Mouse (Mus musculus): ENCODE measurements at regions not wholly inside any gene's neighbourhood (a gene's known extent, or its start where the extent isn't known, plus 50 kb on each side); places are given as distances from the start of the nearest gene placed in this dataset.

GRCm38 (mm10) chr16:85637079-85637478, 83.9 kb upstream of the Cyyr1 start:
- no peaks in the 10 kb centered on the region for H3K27me3 ChIP-seq (replicated peaks)
- no peak for TF ChIP-seq UBTF (IDR thresholded peaks at IDR 0.05; ENCODE audit: low read depth, low read length)
- TF ChIP-seq MAX (IDR thresholded peaks at IDR 0.05; ENCODE audit: low read length), result no peak
- TF ChIP-seq MXI1 (IDR thresholded peaks at IDR 0.05; ENCODE audit: low read depth, low read length), result no peak
- TF ChIP-seq ZC3H11A (IDR thresholded peaks at IDR 0.05; ENCODE audit: low read depth, low read length), result no peak
- no peak for TF ChIP-seq ZNF384 (IDR thresholded peaks at IDR 0.05; ENCODE audit: low read depth, low read length)
- no peak for TF ChIP-seq NELFE (IDR thresholded peaks at IDR 0.05; ENCODE audit: low read depth, low read length)
- no peak for TF ChIP-seq EP300 (IDR thresholded peaks at IDR 0.05; ENCODE audit: low read length)
- TF ChIP-seq MYC (IDR thresholded peaks at IDR 0.05; ENCODE audit: low read depth, low read length), result no peak
- TF ChIP-seq NRF1 (IDR thresholded peaks at IDR 0.05; ENCODE audit: low read depth, low read length), result no peak
- no peak overlapping the region for H3K27ac ChIP-seq (ENCODE audit: insufficient read depth, low read depth)
- H3K79me2 ChIP-seq (replicated peaks; ENCODE audit: control insufficient read depth, extremely low read depth, insufficient read depth, poor library complexity, severe bottlenecking), result no peaks in the 10 kb centered on the region
- H3K4me2 ChIP-seq (ENCODE audit: insufficient read depth, low read depth, poor library complexity, severe bottlenecking), result no peak overlapping the region
- no peaks in the 10 kb centered on the region for H3K9me3 ChIP-seq (replicated peaks; ENCODE audit: low read length)
- DNase-seq (ENCODE audit: extremely low read depth), result no peak
- H3K36me3 ChIP-seq (replicated peaks in 1 of 2; ENCODE audit: control insufficient read depth in 1 of 2, insufficient read depth in 1 of 2, low read length in 1 of 2), result no peaks in the 10 kb centered on the region
- dilution Hi-C loops (cut with MboI; ENCODE audit: extremely low pct_ligation_motif_present, extremely low pct_unique_long_range_greater_than_20kb, low sequenced_read_pairs) (no loop called here), in situ Hi-C loops (cut with MboI; ENCODE audit: low pct_ligation_motif_present, low pct_unique_long_range_greater_than_20kb, low sequenced_read_pairs) (no loop called here)
- peaks cover 0 to 4% of the 10 kb centered on the region in 2 experiments; a peak in 1 of 4 replicates for H3K4me1 ChIP-seq (ENCODE audit: control insufficient read depth in 1 of 2, insufficient read depth in 2 of 2)
- H3K4me3 ChIP-seq (replicated peaks in 1 of 3; ENCODE audit: low read depth in 2 of 3, low read length in 2 of 3, poor library complexity in 1 of 3), result no peak overlapping the region
- H3K9ac ChIP-seq (ENCODE audit: insufficient read depth, low read depth), result no peak overlapping the region

DNA sequence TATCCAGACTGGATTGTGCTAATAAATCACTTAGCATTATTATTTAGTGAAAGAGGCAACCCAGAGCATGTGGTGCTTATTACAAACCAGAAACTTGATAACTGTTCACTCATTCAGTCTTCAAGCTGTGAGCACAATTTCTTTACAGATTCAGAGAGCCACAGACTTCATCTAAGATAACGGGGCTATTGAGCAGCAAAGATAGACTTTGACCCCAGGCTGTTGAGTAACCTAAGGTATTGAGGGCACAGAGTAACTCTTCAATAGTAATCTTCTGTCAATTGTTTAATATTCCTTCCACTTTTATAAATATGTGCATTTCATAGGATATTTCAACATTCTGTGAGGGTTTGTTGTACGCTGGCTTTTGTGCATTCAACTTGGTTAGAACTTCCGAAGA, 76.5 kb upstream of the Cyyr1 start:
- dilution Hi-C loops (cut with MboI; ENCODE audit: extremely low pct_ligation_motif_present, extremely low pct_unique_long_range_greater_than_20kb, low sequenced_read_pairs) (no loop called here), in situ Hi-C loops (cut with MboI; ENCODE audit: low pct_ligation_motif_present, low pct_unique_long_range_greater_than_20kb, low sequenced_read_pairs) (no loop called here)
- Histone ChIP-seq H3K36me3 (replicated peaks in 1 of 2; ENCODE audit: control insufficient read depth in 1 of 2, insufficient read depth in 1 of 2, low read length in 1 of 2) (no peaks in the 10 kb centered on the region), H3K79me2 (replicated peaks; ENCODE audit: control insufficient read depth, extremely low read depth, insufficient read depth, poor library complexity, severe bottlenecking) (no peaks in the 10 kb centered on the region), H3K4me1 (ENCODE audit: control insufficient read depth in 1 of 2, insufficient read depth in 2 of 2) (peaks cover 0 to 3% of the 10 kb centered on the region in 2 experiments; a peak in 1 of 4 replicates), H3K27me3 (replicated peaks) (no peaks in the 10 kb centered on the region), H3K9ac (ENCODE audit: insufficient read depth, low read depth) (no peak overlapping the region), H3K27ac (ENCODE audit: insufficient read depth, low read depth) (no peak overlapping the region), H3K4me2 (ENCODE audit: insufficient read depth, low read depth, poor library complexity, severe bottlenecking) (no peak overlapping the region), H3K4me3 (replicated peaks in 1 of 3; ENCODE audit: low read depth in 2 of 3, low read length in 2 of 3, poor library complexity in 1 of 3) (no peak overlapping the region), H3K9me3 (replicated peaks; ENCODE audit: low read length) (no peaks in the 10 kb centered on the region)
- no peak for DNase-seq (ENCODE audit: extremely low read depth)
- TF ChIP-seq MEF2A (IDR thresholded peaks at IDR 0.05; ENCODE audit: borderline replicate concordance, low read depth, low read length) (no peak), GABPA (IDR thresholded peaks at IDR 0.05; ENCODE audit: insufficient replicate concordance, low read depth, low read length) (no peak), CHD2 (IDR thresholded peaks at IDR 0.05; ENCODE audit: low read length) (no peak), MYC (IDR thresholded peaks at IDR 0.05; ENCODE audit: low read depth, low read length) (no peak), ELF1 (IDR thresholded peaks at IDR 0.05; ENCODE audit: low read depth, low read length) (no peak), EP300 (IDR thresholded peaks at IDR 0.05; ENCODE audit: low read length) (no peak), POLR2AphosphoS2 (IDR thresholded peaks at IDR 0.05; ENCODE audit: low read depth, low read length) (no peak), PAX5 (IDR thresholded peaks at IDR 0.05; ENCODE audit: low read length) (no peak), MXI1 (IDR thresholded peaks at IDR 0.05; ENCODE audit: low read depth, low read length) (no peak), KAT2A (IDR thresholded peaks at IDR 0.05; ENCODE audit: insufficient replicate concordance, low read length) (no peak)
